Mouse (Mus musculus) E14TG2a.4 (cell line): ENCODE results near the gene Mtg2.

Source experiments
- CTCF ChIP-seq: conservative IDR thresholded peaks from 2 replicates; pipeline ENCODE4 v1.5.1; 2014; ENCODE audit warnings: low read length
- NANOG ChIP-seq: IDR thresholded peaks from 2 replicates; pipeline ENCODE4 v1.6.1; 2014; ENCODE audit warnings: borderline replicate concordance, low read length, mixed read lengths
- POU5F1 ChIP-seq: IDR thresholded peaks from 2 replicates; pipeline ENCODE4 v1.6.1; 2014; ENCODE audit warnings: low read length, borderline replicate concordance

GRCm38 (mm10) chr2:180040406-180040805 lies 30.0 kb upstream of the Mtg2 start:
- TF ChIP-seq CTCF (no peak), NANOG (no peak), POU5F1 (no peak)
